Mouse (Mus musculus) lung, postnatal 0 days (tissue): ENCODE data around the gene Cptp. TPM values are rescaled to one million over a fixed set of nuclear protein-coding genes. Genes with fewer than 3 reads are reported as not detected.

Experiments
- ATAC-seq: fragments of 200-750 bp; cut with Nextera tagmentation; 2 replicates; pipeline ENCODE4 v1.8.0; 2017; ENCODE audit warnings: moderate library complexity
- DNase-seq: peaks from one replicate; pipeline ENCODE4 v3.0.0-alpha.2; 2016; ENCODE audit warnings: low spot score
- H3K27ac ChIP-seq: fragments of 300-500 bp; sonication (generic); 2 replicates; pipeline ENCODE4 v1.5.1; 2014; ENCODE audit warnings: antibody characterized with exemption, mild to moderate bottlenecking, low read length, mixed read lengths
- H3K27me3 ChIP-seq: fragments of 300-500 bp; sonication (generic); replicated peaks from 2 replicates; pipeline ENCODE4 v1.6.1; 2014; ENCODE audit warnings: low read length, mixed read lengths; ENCODE audit not compliant: insufficient read depth
- H3K36me3 ChIP-seq: fragments of 300-500 bp; sonication (generic); 2 replicates; pipeline ENCODE4 v1.6.1; 2014; ENCODE audit warnings: low read length, mixed read lengths; ENCODE audit not compliant: insufficient read depth
- H3K4me1 ChIP-seq: fragments of 300-500 bp; sonication (generic); 2 replicates; pipeline ENCODE4 v1.6.1; 2014; ENCODE audit warnings: antibody characterized with exemption, low read depth, low read length, mixed read lengths; ENCODE audit not compliant: insufficient read depth
- H3K4me2 ChIP-seq: fragments of 300-500 bp; sonication (generic); replicated peaks from 2 replicates; pipeline ENCODE4 v1.6.1; 2014; ENCODE audit warnings: low read depth, mild to moderate bottlenecking, low read length, moderate library complexity, mixed read lengths
- H3K4me3 ChIP-seq: fragments of 300-500 bp; sonication (generic); 2 replicates; pipeline ENCODE4 v1.5.1; 2014; ENCODE audit warnings: low read depth, low read length
- H3K9ac ChIP-seq: fragments of 300-500 bp; sonication (generic); replicated peaks from 2 replicates; pipeline ENCODE4 v1.6.1; 2014; ENCODE audit warnings: low read depth, mild to moderate bottlenecking
- H3K9me3 ChIP-seq: fragments of 300-500 bp; sonication (generic); 2 replicates; pipeline ENCODE4 v1.6.1; 2016; ENCODE audit warnings: low read length, mixed read lengths
- CTCF ChIP-seq: IDR thresholded peaks from 2 replicates; pipeline ENCODE4 v1.5.1; 2016; ENCODE audit warnings: antibody characterized with exemption, mild to moderate bottlenecking
- EP300 ChIP-seq: IDR thresholded peaks from 2 replicates; pipeline ENCODE4 v1.6.1; 2016; ENCODE audit warnings: antibody characterized with exemption, mild to moderate bottlenecking, control low read depth
- WGBS: fragments of 180-500 bp; shearing (Covaris S2); extraction: QIAGEN DNeasy Blood & Tissue Kit; methylation state at CpG from one replicate; pipeline ENCODE4 v1.1.7; 2014; 5-methylcytosine and 5-hydroxymethylcytosine counted together
- polyA plus RNA-seq: library from polyadenylated mRNA; unstranded; fragments of >200 nt; fragmentation: Nextera tagmentation; extraction: Ambion mirVana; gene quantifications from 2 replicates; pipeline ENCODE4 v1.2.1, GENCODE M21; 2015

Gene Cptp
- polyA plus RNA-seq, 1 experiment from 2014 or later = 13.8 TPM

GRCm38 (mm10) chr4:155895826-155896225, 26.6 kb upstream of the Cptp start:
- H3K4me1 ChIP-seq = peaks cover 29% of the 10 kb centered on the region
- H3K9me3 ChIP-seq = no peaks in the 10 kb centered on the region
- no peak for DNase-seq
- H3K36me3 ChIP-seq = peaks cover 18% of the 10 kb centered on the region; the same call in 1 of the 2 replicates
- TF ChIP-seq EP300 (no peak), CTCF (no peak)
- H3K27ac ChIP-seq = no peak overlapping the region
- ATAC-seq = no peak
- no peaks in the 10 kb centered on the region for H3K27me3 ChIP-seq
- H3K4me3 ChIP-seq = no peak overlapping the region
- 83% methylated on average over 4 of the region's 4 CpGs for WGBS
- H3K4me2 ChIP-seq = no peak overlapping the region
- no peak overlapping the region for H3K9ac ChIP-seq

GRCm38 (mm10) chr4:155895216-155895615, 26.0 kb upstream of the Cptp start:
- TF ChIP-seq EP300 (peak; percentile 22; the same call in 1 of the 2 replicates), CTCF (no peak)
- Histone ChIP-seq H3K4me1 (peaks cover 29% of the 10 kb centered on the region), H3K9ac (no peak overlapping the region; the same call in 1 of the 2 replicates), H3K27ac (peak overlapping the region; percentile 71; the same call in 1 of the 2 replicates), H3K36me3 (peaks cover 18% of the 10 kb centered on the region; the same call in 1 of the 2 replicates), H3K27me3 (no peaks in the 10 kb centered on the region), H3K9me3 (no peaks in the 10 kb centered on the region), H3K4me3 (no peak overlapping the region), H3K4me2 (peak overlapping the region; percentile 97)
- no peak for ATAC-seq
- WGBS = 41% methylated on average over 6 of the region's 6 CpGs
- DNase-seq = peak; percentile 58

GRCm38 (mm10) chr4:155894311-155894881, 25.2 kb upstream of the Cptp start:
- TF ChIP-seq EP300 = no peak
- TF ChIP-seq CTCF = peak; percentile 21; the same call in 1 of the 2 replicates
- peak; percentile 86 for DNase-seq
- peak; percentile 39 for ATAC-seq
- Histone ChIP-seq H3K4me3 (peak overlapping the region; percentile 10; the same call in 1 of the 2 replicates), H3K27ac (peak overlapping the region; percentile 71), H3K4me1 (peaks cover 29% of the 10 kb centered on the region), H3K36me3 (peaks cover 13% of the 10 kb centered on the region; the same call in 1 of the 2 replicates), H3K4me2 (peak overlapping the region; percentile 97), H3K9ac (no peak overlapping the region), H3K9me3 (no peaks in the 10 kb centered on the region), H3K27me3 (no peaks in the 10 kb centered on the region)
- WGBS = 13% methylated on average over 8 of the region's 8 CpGs

- H3K27me3 ChIP-seq = no peaks in the 10 kb centered on the region
- ATAC-seq (no peak), DNase-seq (no peak)
- TF ChIP-seq EP300 (no peak), CTCF (no peak)
- H3K4me3 ChIP-seq = peak overlapping the region; percentile 90; the same call in 1 of the 2 replicates
- H3K4me2 ChIP-seq = peak overlapping the region; percentile 97
- no peak overlapping the region; the same call in 1 of the 2 replicates for H3K9ac ChIP-seq
- H3K27ac ChIP-seq = no peak overlapping the region
- peaks cover 10% of the 10 kb centered on the region; the same call in 1 of the 2 replicates for H3K36me3 ChIP-seq
- no peaks in the 10 kb centered on the region for H3K9me3 ChIP-seq
- WGBS = 67% methylated on average over 8 of the region's 8 CpGs
- peaks cover 29% of the 10 kb centered on the region for H3K4me1 ChIP-seq
Observed at GRCm38 (mm10) chr4:155893212-155893690, 24.0 kb upstream of the Cptp start.

GRCm38 (mm10) chr4:155892438-155893211, 23.4 kb upstream of the Cptp start:
- peaks cover 12% of the 10 kb centered on the region; the same call in 1 of the 2 replicates for H3K36me3 ChIP-seq
- H3K27me3 ChIP-seq = no peaks in the 10 kb centered on the region
- H3K4me3 ChIP-seq = peak overlapping the region; percentile 90
- peaks cover 29% of the 10 kb centered on the region for H3K4me1 ChIP-seq
- H3K9ac ChIP-seq = peak overlapping the region; percentile 91
- WGBS = 5% methylated on average over 37 of the region's 37 CpGs
- H3K27ac ChIP-seq = peak overlapping the region; percentile 99
- no peaks in the 10 kb centered on the region for H3K9me3 ChIP-seq
- peak overlapping the region; percentile 97 for H3K4me2 ChIP-seq
- DNase-seq (peak; percentile 48), ATAC-seq (peak; percentile 22)
- TF ChIP-seq EP300 (no peak), CTCF (no peak)

GRCm38 (mm10) chr4:155892017-155892416, 22.8 kb upstream of the Cptp start:
- Histone ChIP-seq H3K27me3 (no peaks in the 10 kb centered on the region), H3K4me1 (peaks cover 29% of the 10 kb centered on the region), H3K36me3 (peaks cover 14% of the 10 kb centered on the region; the same call in 1 of the 2 replicates), H3K4me2 (peak overlapping the region; percentile 97), H3K27ac (peak overlapping the region; percentile 99), H3K9me3 (no peaks in the 10 kb centered on the region), H3K9ac (peak overlapping the region; percentile 91), H3K4me3 (peak overlapping the region; percentile 90)
- 1% methylated on average over 43 of the region's 56 CpGs for WGBS
- DNase-seq = peak; percentile 95
- TF ChIP-seq EP300 (no peak), CTCF (peak; percentile 62)
- peak; percentile 93 for ATAC-seq
